8 mouse cellular contexts compared by ENCODE assay signal in the genomic region with DNA sequence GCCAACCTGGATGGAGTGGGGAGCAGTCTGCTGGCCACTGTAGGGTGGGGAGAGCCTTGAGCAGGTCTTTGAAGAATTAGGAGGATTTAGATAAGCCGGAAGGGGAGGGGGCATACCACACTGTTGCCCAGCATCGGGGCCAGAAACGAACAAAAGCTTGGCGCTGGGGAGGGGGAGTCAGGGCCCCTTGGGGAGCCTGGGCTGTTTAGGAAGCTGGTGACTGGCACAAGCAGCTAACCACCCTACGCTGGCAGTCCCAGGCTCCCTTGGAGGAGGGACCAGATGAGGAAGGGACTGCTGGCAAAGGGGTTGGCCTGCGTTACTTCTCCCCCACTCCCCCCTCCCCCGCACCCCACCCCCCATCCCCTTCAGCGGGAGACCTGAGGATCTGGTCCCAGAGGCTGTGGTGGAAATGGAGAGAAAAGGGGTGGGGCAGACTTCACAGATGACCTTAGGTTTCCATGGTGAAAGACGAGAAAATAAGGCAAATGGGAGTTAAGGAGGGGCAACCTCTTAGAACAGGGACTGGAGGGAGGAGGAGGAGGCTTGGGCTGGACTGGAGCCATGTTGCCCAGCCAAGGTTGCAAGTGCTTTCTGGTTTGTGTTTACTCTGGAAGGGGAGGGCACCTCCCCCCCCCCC. TPM values are rescaled to one million over a fixed set of nuclear protein-coding genes. Genes with fewer than 3 reads are reported as not detected.
DNase-seq lines count a peak whose midpoint lies in the region; ATAC-seq lines count a peak whose summit lies in the region.

No protein-coding gene starts in this region.

- H3K27ac ChIP-seq in embryonic facial prominence, embryonic 11.5 days (replicated peaks; ENCODE audit: low read depth, low read length) = peak overlapping the region; percentile 83
- peak overlapping the region; percentile 83 for H3K27ac ChIP-seq in hindbrain, embryonic 11.5 days (ENCODE audit: low read depth, low read length)
- H3K27ac ChIP-seq in limb, embryonic 15.5 days = peak overlapping the region; percentile 79
- H3K27ac ChIP-seq in midbrain, embryonic 16.5 days (ENCODE audit: low read length) = peak overlapping the region; percentile 68

- DNase-seq in embryonic facial prominence, embryonic 11.5 days (ENCODE audit: low spot score) = peak; percentile 77
- DNase-seq in hindbrain, embryonic 11.5 days (ENCODE audit: low spot score) = peak; percentile 63
- no peak for DNase-seq in right cerebral cortex, postnatal 10 days (ENCODE audit: low spot score in 2 of 2)
- DNase-seq in cerebellum, adult 8-10 months = no peak

- no peaks in the 10 kb centered on the region for H3K9me3 ChIP-seq in megakaryocyte, embryonic 14.5 days
- no peaks in the 10 kb centered on the region for H3K9me3 ChIP-seq in embryonic facial prominence, embryonic 11.5 days (replicated peaks; ENCODE audit: control insufficient read depth, low read length)
- no peaks in the 10 kb centered on the region for H3K9me3 ChIP-seq in hindbrain, embryonic 11.5 days (ENCODE audit: control insufficient read depth, low read length)
- no peaks in the 10 kb centered on the region for H3K9me3 ChIP-seq in limb, embryonic 15.5 days
- H3K9me3 ChIP-seq in midbrain, embryonic 16.5 days (replicated peaks; ENCODE audit: control insufficient read depth, low read length, poor library complexity, severe bottlenecking) = no peaks in the 10 kb centered on the region

- ATAC-seq in megakaryocyte, adult 5-6 weeks (ENCODE audit: poor library complexity, severe bottlenecking) = no peak
- peak; percentile 70 for ATAC-seq in embryonic facial prominence, embryonic 11.5 days (replicated peaks; ENCODE audit: insufficient number of reproducible peaks, low FRiP score, low TSS enrichment, low read depth)
- ATAC-seq in hindbrain, embryonic 11.5 days (ENCODE audit: low FRiP score) = peak; percentile 84
- ATAC-seq in limb, embryonic 15.5 days (ENCODE audit: insufficient number of reproducible peaks, low FRiP score, low TSS enrichment, low read depth) = peak; percentile 22
- ATAC-seq in midbrain, embryonic 16.5 days = peak; percentile 72

- H3K27me3 ChIP-seq in megakaryocyte, embryonic 14.5 days (replicated peaks) = no peaks in the 10 kb centered on the region
- H3K27me3 ChIP-seq in embryonic facial prominence, embryonic 11.5 days (ENCODE audit: control insufficient read depth, insufficient read depth, low read length) = no peaks in the 10 kb centered on the region
- no peaks in the 10 kb centered on the region for H3K27me3 ChIP-seq in hindbrain, embryonic 11.5 days (ENCODE audit: control insufficient read depth, insufficient read depth, low read length)
- no peaks in the 10 kb centered on the region for H3K27me3 ChIP-seq in limb, embryonic 15.5 days
- no peaks in the 10 kb centered on the region for H3K27me3 ChIP-seq in midbrain, embryonic 16.5 days (ENCODE audit: control insufficient read depth, insufficient read depth, low read depth, low read length)

- H3K36me3 ChIP-seq in megakaryocyte, embryonic 14.5 days (replicated peaks; ENCODE audit: low read length) = peaks cover 45% of the 10 kb centered on the region
- no peaks in the 10 kb centered on the region for H3K36me3 ChIP-seq in embryonic facial prominence, embryonic 11.5 days (replicated peaks; ENCODE audit: control insufficient read depth, insufficient read depth, low read depth, low read length)
- H3K36me3 ChIP-seq in hindbrain, embryonic 11.5 days (ENCODE audit: control insufficient read depth, insufficient read depth, low read length) = no peaks in the 10 kb centered on the region
- H3K36me3 ChIP-seq in limb, embryonic 15.5 days = no peaks in the 10 kb centered on the region
- no peaks in the 10 kb centered on the region for H3K36me3 ChIP-seq in midbrain, embryonic 16.5 days (ENCODE audit: control insufficient read depth, insufficient read depth, low read length)

- peaks cover 92% of the 10 kb centered on the region for H3K4me1 ChIP-seq in megakaryocyte, embryonic 14.5 days
- peaks cover 26% of the 10 kb centered on the region for H3K4me1 ChIP-seq in embryonic facial prominence, embryonic 11.5 days (ENCODE audit: control insufficient read depth, insufficient read depth, low read length)
- H3K4me1 ChIP-seq in hindbrain, embryonic 11.5 days (replicated peaks; ENCODE audit: control insufficient read depth, insufficient read depth, low read length) = peaks cover 19% of the 10 kb centered on the region
- peaks cover 66% of the 10 kb centered on the region for H3K4me1 ChIP-seq in limb, embryonic 15.5 days
- peaks cover 26% of the 10 kb centered on the region for H3K4me1 ChIP-seq in midbrain, embryonic 16.5 days (ENCODE audit: control insufficient read depth, insufficient read depth, low read length)

- peak overlapping the region; percentile 10; the same call in 1 of the 2 replicates for H3K9ac ChIP-seq in embryonic facial prominence, embryonic 11.5 days (replicated peaks; ENCODE audit: low read length)
- H3K9ac ChIP-seq in hindbrain, embryonic 11.5 days (ENCODE audit: low read depth, low read length) = 0 out of 2 replicates have a peak overlapping the region, but pooled peaks have one; percentile 27
- H3K9ac ChIP-seq in limb, embryonic 15.5 days = no peak overlapping the region
- no peak overlapping the region for H3K9ac ChIP-seq in midbrain, embryonic 16.5 days (ENCODE audit: low read depth, low read length)

- peak overlapping the region; percentile 27 for H3K4me2 ChIP-seq in embryonic facial prominence, embryonic 11.5 days (ENCODE audit: low read depth, low read length)
- peak overlapping the region; percentile 24 for H3K4me2 ChIP-seq in hindbrain, embryonic 11.5 days (replicated peaks; ENCODE audit: low read depth, low read length)
- peak overlapping the region; percentile 33 for H3K4me2 ChIP-seq in limb, embryonic 15.5 days
- peak overlapping the region; percentile 31 for H3K4me2 ChIP-seq in midbrain, embryonic 16.5 days (ENCODE audit: low read length)

- H3K4me3 ChIP-seq in megakaryocyte, embryonic 14.5 days (replicated peaks) = peak overlapping the region; percentile 91
- no peak overlapping the region; the same call in 1 of the 2 replicates for H3K4me3 ChIP-seq in embryonic facial prominence, embryonic 11.5 days (ENCODE audit: low read depth, low read length)
- no peak overlapping the region; the same call in 1 of the 2 replicates for H3K4me3 ChIP-seq in hindbrain, embryonic 11.5 days (ENCODE audit: low read depth, low read length)
- 0 out of 2 replicates have a peak overlapping the region, but pooled peaks have one; percentile 9 for H3K4me3 ChIP-seq in limb, embryonic 15.5 days
- no peak overlapping the region for H3K4me3 ChIP-seq in midbrain, embryonic 16.5 days (ENCODE audit: low read depth, low read length)

- under 1% methylated on average over 9 of the region's 9 CpGs for WGBS in embryonic facial prominence, embryonic 11.5 days
- 0% methylated on average over 7 of the region's 9 CpGs for WGBS in hindbrain, embryonic 11.5 days
- 16% methylated on average over 9 of the region's 9 CpGs for WGBS in limb, embryonic 15.5 days
- WGBS in midbrain, embryonic 16.5 days = 3% methylated on average over 8 of the region's 9 CpGs

RNA-seq across cellular contexts. Expression of a gene that starts 7.8 kb away (rescaled TPM):
- polyA plus RNA-seq in megakaryocyte, embryonic 14.5 days (2012; ENCODE audit: insufficient read depth, low replicate concordance) = 73.1 and 120 TPM in 2 replicates
- 114 and 119 TPM in 2 replicates for total RNA-seq in megakaryocyte, adult 5-6 weeks (2015)
- 43.4 and 55.4 TPM in 2 replicates for total RNA-seq in megakaryocyte, adult 5-6 weeks (2017)
- 31.5 and 34.6 TPM in 2 replicates for polyA plus RNA-seq in embryonic facial prominence, embryonic 11.5 days (2014; fragmentation: Nextera tagmentation; extraction: Ambion mirVana)
- 35.3 and 47.2 TPM in 2 replicates for polyA plus RNA-seq in hindbrain, embryonic 11.5 days (2014; fragmentation: Nextera tagmentation; extraction: Ambion mirVana)
- polyA plus RNA-seq in limb, embryonic 15.5 days (2015; fragmentation: Nextera tagmentation; extraction: Ambion mirVana) = 86.7 and 89.6 TPM in 2 replicates
- polyA plus RNA-seq in midbrain, embryonic 16.5 days (2015; fragmentation: Nextera tagmentation; extraction: Ambion mirVana) = 19.1 and 25.1 TPM in 2 replicates

Comparison
In these comparisons a context has a peak if more than half of its experiments do, and no peak if none do; other contexts are left out.
1. H3K4me3 ChIP-seq: peak in megakaryocyte, embryonic 14.5 days (single experiment) and limb, embryonic 15.5 days (single experiment); none in embryonic facial prominence, embryonic 11.5 days (single experiment), hindbrain, embryonic 11.5 days (single experiment) and midbrain, embryonic 16.5 days (single experiment).
2. DNase-seq: peak in embryonic facial prominence, embryonic 11.5 days (single experiment) and hindbrain, embryonic 11.5 days (single experiment); none in right cerebral cortex, postnatal 10 days (0 of 2) and cerebellum, adult 8-10 months (single experiment).
3. H3K9ac ChIP-seq: peak in embryonic facial prominence, embryonic 11.5 days (single experiment) and hindbrain, embryonic 11.5 days (single experiment); none in limb, embryonic 15.5 days (single experiment) and midbrain, embryonic 16.5 days (single experiment).
4. Peak in every context shown above with its lines, with median percentiles within 50 percentile points of each other: H3K27ac ChIP-seq and H3K4me2 ChIP-seq.